Mouse (Mus musculus) bone marrow, adult 2 months (tissue): Measurements from ENCODE around the gene Dcaf4. TPM values are rescaled to one million over a fixed set of nuclear protein-coding genes. Genes with fewer than 3 reads are reported as not detected.
A peak's percentile ranks its signal among the peaks of the same experiment; 100 is the strongest.

Experiments used
- H3K27ac ChIP-seq: fragments of 200-500 bp; 2 replicates; pipeline ENCODE4 v1.5.1; 2012; ENCODE audit warnings: low read depth, mild to moderate bottlenecking, control low read depth, inconsistent platforms, low read length; ENCODE audit not compliant: control insufficient read depth, poor library complexity, insufficient read depth
- H3K4me1 ChIP-seq: fragments of 200-500 bp; 2 replicates; pipeline ENCODE4 v1.6.1; 2011; ENCODE audit warnings: low read length; ENCODE audit not compliant: control insufficient read depth, insufficient read depth
- H3K4me3 ChIP-seq: fragments of 200-500 bp; replicated peaks from 2 replicates; pipeline ENCODE3; 2011; ENCODE audit warnings: mild to moderate bottlenecking, low read depth, low read length, control low read depth; ENCODE audit not compliant: control insufficient read depth
- CTCF ChIP-seq: fragments of 200-500 bp; IDR thresholded peaks from 2 replicates; pipeline ENCODE4 v1.5.1; 2011; ENCODE audit warnings: low read length, control low read depth; ENCODE audit not compliant: control insufficient read depth, insufficient read depth
- POLR2A ChIP-seq: fragments of 200-500 bp; IDR thresholded peaks from 2 replicates; pipeline ENCODE4 v1.6.1; 2011; ENCODE audit warnings: low read depth, mild to moderate bottlenecking, control low read depth, low read length, borderline replicate concordance; ENCODE audit not compliant: control insufficient read depth
- WGBS: fragments of 180-500 bp; shearing (Covaris S2); methylation state at CpG from one replicate; pipeline ENCODE4 v1.1.7; 2018; 5-methylcytosine and 5-hydroxymethylcytosine counted together
- polyA plus RNA-seq: library from polyadenylated mRNA; stranded (reverse); fragments of >200 nt; gene quantifications from 2 replicates; pipeline ENCODE4 v1.2.4, GENCODE M21; 2011; ENCODE audit warnings: low replicate concordance; ENCODE audit not compliant: missing spikeins, insufficient read depth, insufficient read length

Dcaf4 gene
- polyA plus RNA-seq, 1 experiment = 22.7 TPM

DNA sequence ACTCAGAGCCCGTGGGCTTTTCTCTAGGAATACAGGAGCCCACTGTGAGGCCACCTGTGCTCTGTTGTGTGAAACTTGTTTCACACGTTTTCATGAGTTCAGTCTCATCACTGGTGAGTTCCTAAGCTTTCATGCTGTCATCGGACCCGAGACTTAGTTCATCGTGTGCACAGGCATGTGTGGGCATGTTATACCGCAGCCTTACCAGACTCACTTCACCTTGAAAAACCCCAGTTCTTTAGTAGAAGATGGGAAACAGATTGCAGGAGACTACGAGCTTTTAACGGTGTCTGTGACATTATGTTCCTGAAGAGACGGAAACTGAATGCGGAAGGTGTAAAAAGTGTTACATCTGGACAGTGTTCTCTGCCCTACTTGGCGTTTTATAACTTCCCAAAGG lies 15.2 kb downstream of the Dcaf4 start:
- Histone ChIP-seq H3K27ac (no peak overlapping the region), H3K4me1 (no peaks in the 10 kb centered on the region; the same call in 1 of the 2 replicates), H3K4me3 (no peak overlapping the region)
- WGBS = 88% methylated on average over 11 of the region's 11 CpGs
- no peak for TF ChIP-seq CTCF
- TF ChIP-seq POLR2A = no peak

DNA sequence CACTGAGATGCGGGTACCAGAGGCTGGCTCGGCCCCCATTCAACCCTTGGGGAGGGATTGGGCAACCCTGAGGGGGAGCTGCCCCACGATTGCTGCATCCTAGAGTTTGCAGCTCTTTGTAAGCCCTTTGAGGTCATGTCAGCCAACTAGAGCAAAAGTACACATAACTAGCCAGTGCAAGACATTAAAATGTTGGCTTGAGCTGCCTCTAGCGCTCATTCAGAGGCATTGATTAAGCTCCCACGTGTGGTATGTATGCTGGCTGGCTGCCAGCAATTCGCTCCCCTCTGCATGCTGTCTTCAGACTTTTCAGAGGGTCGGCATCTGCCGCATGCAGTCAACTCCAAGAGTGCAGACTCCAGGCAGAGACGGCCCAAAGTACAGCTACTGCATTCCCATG lies 15.8 kb downstream of the Dcaf4 start:
- no peak overlapping the region for H3K4me3 ChIP-seq
- TF ChIP-seq CTCF (no peak), POLR2A (no peak)
- 81% methylated on average over 9 of the region's 9 CpGs for WGBS
- no peak overlapping the region for H3K27ac ChIP-seq
- no peaks in the 10 kb centered on the region; the same call in 1 of the 2 replicates for H3K4me1 ChIP-seq

GRCm38 (mm10) chr12:83543997-83544396 lies 23.7 kb downstream of the Dcaf4 start:
- Histone ChIP-seq H3K4me3 (no peak overlapping the region), H3K27ac (no peak overlapping the region), H3K4me1 (no peaks in the 10 kb centered on the region)
- TF ChIP-seq POLR2A = no peak
- TF ChIP-seq CTCF = no peak
- WGBS = 89% methylated on average over 7 of the region's 7 CpGs

DNA sequence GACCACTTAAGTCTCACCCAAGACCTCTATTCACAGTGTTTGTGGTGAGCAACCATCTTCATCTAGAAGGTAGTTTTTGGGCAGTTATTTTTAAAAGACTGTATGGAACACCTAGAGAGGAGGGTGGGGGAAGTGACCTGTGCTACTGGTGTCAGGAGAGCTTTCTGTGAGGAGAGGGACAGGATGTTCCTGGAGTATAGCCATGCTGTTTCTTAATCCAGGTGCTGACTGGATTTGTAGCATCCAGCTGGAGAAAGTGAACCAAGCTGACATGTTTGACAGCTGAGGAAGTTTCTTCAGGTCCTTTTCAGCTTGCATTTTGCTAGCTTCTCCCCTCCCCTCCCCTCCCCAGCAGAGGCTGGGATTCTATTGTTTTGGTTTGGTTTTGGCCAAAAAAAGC lies 24.5 kb downstream of the Dcaf4 start:
- H3K27ac ChIP-seq = no peak overlapping the region
- no peak overlapping the region for H3K4me3 ChIP-seq
- H3K4me1 ChIP-seq = no peaks in the 10 kb centered on the region
- TF ChIP-seq POLR2A = no peak
- TF ChIP-seq CTCF = no peak

- TF ChIP-seq POLR2A (0 out of 2 replicates have a peak, but pooled peaks have one; percentile 16), CTCF (no peak)
- no peak overlapping the region for H3K27ac ChIP-seq
- WGBS = 92% methylated on average over 16 of the region's 16 CpGs
- no peaks in the 10 kb centered on the region for H3K4me1 ChIP-seq
- no peak overlapping the region for H3K4me3 ChIP-seq
Measured at GRCm38 (mm10) chr12:83551305-83551704, 31.0 kb downstream of the Dcaf4 start.

DNA sequence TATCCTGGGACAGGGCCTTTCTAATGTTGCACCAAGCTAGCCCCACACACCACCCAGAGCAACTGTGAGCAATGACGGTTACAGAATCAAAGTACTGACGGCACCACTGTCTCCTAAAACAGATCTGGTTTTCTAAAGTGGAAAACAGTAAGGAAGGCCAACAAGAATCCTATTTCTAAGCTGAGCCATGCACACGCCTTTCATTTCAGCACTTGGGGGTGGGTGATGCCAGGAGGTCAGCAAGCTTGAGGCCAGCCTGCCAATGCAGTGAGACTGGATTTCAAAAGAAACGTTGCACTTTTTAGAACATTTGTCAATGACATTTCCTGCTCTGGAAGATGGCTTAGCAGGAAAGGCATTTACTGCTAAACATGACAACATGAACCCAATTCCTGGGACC lies 33.5 kb downstream of the Dcaf4 start:
- Histone ChIP-seq H3K27ac (no peak overlapping the region), H3K4me1 (no peaks in the 10 kb centered on the region), H3K4me3 (no peak overlapping the region)
- no peak for TF ChIP-seq POLR2A
- no peak for TF ChIP-seq CTCF
- WGBS = 72% methylated on average over 4 of the region's 4 CpGs

- no peak overlapping the region for H3K4me3 ChIP-seq
- WGBS = 45% methylated on average over 9 of the region's 9 CpGs
- no peak overlapping the region for H3K27ac ChIP-seq
- TF ChIP-seq CTCF (no peak), POLR2A (no peak)
- no peaks in the 10 kb centered on the region for H3K4me1 ChIP-seq
Measured at GRCm38 (mm10) chr12:83555605-83556004, 35.3 kb downstream of the Dcaf4 start.

GRCm38 (mm10) chr12:83558496-83558895 lies 38.2 kb downstream of the Dcaf4 start:
- WGBS = 94% methylated on average over 7 of the region's 7 CpGs
- Histone ChIP-seq H3K27ac (no peak overlapping the region), H3K4me3 (no peak overlapping the region), H3K4me1 (no peaks in the 10 kb centered on the region)
- TF ChIP-seq POLR2A = no peak
- no peak for TF ChIP-seq CTCF

- Histone ChIP-seq H3K4me3 (no peak overlapping the region), H3K4me1 (no peaks in the 10 kb centered on the region), H3K27ac (no peak overlapping the region)
- TF ChIP-seq POLR2A = no peak
- no peak for TF ChIP-seq CTCF
- WGBS = 61% methylated on average over 6 of the region's 6 CpGs
Measured at GRCm38 (mm10) chr12:83560189-83560588, 39.9 kb downstream of the Dcaf4 start.
